Mouse (Mus musculus) urinary bladder, postnatal 4 days (tissue): ENCODE results near the gene Zfp687.
A peak's percentile ranks its signal among the peaks of the same experiment; 100 is the strongest.

Experiments used
- DNase-seq, 2 experiments: peaks; one replicate each; pipeline ENCODE4 v3.0.0; 2021 to 2022; ENCODE audit warnings: low spot score in 2 of 2

The Zfp687 gene

DNA sequence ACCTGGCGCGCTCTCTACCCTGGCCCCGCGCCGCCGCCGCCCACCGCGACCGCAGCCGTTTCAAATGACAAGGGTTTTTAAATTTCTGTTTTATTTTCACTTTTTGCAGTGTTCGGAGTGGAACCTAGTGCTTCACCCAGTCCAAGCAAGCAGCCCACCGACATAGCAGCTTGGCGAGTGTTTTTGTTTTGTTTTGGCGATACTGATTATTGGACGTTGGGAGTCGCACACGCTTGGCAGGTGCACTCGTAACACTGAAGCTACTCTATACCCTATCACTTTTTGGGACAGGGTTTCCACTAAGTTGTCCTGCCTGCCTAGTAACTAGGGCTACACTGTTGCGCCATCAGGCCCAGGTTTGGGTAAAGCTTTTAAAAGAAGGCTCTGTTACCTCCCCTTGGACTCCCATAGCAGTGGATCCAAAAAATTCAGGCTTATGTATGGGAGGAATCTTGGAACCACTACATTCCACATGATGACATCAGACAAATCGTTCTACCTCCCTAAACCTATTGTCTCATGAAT is 1.3 kb upstream of the Zfp687 start:
- no peak for DNase-seq

DNA sequence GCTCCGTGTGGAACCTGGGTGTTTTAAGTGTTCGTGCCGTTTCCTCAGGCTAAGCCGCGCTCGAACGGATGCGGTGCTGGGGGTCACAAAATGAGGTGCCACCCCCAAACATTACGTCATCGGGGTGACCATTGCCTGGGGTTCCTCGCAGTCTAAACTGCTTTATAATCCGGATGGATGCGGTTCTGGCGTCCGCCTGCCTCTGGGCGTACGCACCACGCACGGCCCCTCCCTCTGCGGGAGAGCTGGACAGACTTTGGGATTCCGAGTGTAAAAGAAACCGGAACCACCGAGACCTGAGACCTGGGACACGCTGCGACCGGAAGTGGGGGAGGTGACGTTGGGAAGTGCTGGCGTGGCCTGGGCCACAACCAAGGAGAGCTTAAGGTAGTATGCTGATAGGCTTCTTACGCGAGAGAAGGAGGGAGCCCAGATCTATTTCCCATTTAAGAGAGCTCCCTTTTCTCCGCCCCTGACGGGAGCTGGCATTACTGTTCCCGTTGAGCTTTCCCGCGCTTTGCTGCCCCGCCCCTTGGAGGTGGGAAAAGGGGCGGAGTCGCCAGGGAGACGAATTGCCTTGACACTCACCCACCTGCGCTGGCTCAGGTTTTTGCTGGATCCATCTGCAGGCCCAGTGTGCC is 763 bp upstream of the Zfp687 start:
- DNase-seq: peak; percentile 89 to 92

DNA sequence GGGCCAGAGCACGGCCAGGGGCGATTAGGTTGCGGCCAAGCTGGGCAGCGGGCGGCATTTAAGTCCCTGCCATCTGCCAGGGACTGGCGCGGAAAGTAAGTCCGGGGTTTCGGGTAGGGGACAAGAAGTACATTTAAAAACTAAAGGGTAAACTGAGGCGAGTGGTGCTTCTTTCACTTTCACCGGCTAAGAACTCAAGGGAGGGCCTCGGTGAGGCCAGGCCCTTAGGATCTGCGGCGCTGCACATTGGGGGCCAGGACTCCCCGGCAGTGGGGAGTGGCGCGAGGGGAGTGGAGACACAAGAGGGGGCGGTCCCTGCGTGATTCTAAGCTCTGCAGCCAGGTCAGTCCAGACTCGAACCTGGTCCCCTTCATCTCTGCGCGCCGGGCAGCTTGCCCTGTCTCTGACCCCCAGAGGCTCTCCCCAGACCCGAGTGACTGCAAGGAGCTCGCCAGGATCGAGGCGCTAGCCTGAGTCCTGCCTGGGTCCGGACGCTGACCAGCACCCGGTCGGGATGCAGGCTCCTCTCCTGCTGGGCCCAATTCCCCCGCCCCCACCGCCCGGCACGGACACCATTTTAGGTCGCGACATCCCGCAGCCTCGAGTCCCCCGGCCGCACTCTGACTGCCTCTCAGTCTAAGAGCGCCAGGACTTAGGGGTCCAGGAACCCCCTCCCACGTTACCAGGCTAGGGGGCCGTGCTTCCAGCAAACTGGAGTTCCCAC is 658 bp downstream of the Zfp687 start:
- peak; percentile 52 to 67 for DNase-seq

DNA sequence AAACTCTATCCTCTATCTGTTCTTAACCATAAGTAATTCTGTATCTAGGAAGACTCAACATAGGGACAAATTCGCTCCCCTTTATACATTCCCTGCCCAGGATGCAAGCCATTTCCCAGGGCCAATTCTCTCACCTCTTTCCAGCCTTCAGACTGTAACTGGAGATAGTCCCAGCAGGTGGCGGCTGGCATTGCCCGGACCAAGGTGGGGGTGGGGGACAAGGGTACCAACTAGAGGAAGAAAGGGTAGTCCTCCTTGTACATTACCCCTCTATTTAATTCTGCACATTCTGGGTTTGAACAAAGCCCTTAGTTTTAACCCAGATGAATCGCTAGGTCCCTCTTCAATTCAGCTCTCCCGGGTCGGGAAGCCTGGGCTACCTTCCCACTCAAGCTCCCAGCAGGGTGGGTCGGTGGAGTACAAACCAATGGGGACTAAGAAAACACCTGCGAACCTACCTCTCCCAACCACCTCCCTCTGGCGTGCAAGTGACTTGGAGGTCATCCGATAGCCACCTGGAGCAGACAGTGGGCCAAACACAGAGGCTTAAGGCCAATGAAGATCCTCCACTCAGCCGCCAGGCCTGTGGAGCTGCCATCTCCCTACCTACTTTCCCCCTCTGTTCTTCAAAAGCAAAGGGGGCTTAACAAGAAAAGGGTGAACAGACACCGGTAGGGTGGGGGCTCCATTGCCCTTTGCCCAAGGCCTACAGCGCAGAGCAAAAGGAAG is 1.4 kb downstream of the Zfp687 start:
- DNase-seq: no peak

DNA sequence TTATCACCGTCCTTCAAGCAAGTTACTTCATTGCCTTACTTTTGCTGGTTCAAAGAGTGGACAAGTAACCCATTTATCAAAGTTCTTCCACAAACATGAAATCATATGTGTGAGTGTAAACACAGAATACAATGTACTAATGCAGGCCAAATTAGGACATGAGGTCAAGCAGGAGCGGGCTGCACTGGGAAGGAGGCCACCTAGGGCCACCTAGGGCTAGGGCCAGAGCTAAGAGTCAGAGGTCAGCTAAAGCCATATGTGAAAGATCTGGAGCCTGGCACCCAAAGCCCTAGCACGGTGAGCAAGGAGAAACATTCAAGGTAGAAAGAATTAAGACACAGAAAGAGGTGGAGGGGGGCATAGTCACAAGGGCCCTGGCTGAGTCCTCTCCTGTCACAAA is 2.3 kb downstream of the Zfp687 start:
- no peak for DNase-seq

DNA sequence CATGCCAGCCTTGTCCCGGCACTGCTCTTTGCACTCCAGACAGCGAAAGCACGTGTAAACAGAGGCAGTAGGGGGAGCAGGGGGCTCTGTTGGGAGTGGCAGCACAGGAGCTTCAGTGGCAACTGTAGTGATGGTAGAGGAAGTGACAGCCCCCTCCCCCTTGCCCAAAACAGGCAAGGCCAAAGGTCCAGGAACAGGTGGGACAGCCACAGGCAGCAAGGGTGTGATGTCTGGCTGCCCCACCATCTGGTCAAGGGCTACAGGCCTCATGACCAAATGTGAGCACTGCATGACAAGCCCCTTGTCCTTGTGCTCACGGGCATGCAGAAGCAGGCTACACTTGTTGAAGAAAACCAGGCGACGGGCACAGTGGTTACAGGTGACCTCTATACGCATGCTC is 4.9 kb downstream of the Zfp687 start:
- no peak for DNase-seq

DNA sequence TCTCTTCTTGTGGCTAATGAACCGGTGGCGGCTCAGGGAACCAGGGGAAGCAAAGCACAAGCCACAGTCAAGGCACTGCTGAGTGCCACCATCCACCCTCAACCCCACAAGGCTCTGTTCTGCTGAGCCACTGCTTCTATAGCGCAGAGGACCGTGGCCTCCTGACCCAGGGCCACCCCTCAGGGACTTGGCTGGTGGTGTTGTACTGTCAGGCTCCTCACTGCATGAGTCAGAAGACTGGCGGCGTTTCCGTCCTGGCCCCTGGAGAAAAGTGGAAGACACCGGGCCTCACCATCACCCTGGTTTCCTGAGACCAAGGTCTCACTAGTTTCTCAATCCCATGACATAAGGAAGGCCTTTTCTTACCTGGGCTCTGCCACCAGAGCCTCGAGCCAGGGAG is 7.5 kb downstream of the Zfp687 start:
- no peak for DNase-seq

DNA sequence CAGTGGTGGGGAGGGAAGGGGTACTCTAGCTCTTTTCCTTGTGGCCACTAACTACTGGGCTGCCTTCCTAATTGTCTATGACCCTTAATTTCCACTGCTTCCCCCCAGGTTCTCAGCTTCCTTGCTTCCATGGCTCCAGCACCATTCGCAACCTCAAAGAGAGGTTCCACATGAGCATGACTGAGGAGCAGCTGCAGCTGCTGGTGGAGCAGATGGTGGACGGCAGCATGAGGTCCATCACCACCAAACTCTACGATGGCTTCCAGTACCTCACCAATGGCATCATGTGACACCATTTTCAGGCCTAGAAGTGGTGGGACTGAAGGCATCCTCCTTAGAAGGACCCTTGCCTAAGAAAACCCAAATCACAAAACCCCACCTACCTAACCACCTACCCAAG is 9.6 kb downstream of the Zfp687 start:
- DNase-seq: no peak

DNA sequence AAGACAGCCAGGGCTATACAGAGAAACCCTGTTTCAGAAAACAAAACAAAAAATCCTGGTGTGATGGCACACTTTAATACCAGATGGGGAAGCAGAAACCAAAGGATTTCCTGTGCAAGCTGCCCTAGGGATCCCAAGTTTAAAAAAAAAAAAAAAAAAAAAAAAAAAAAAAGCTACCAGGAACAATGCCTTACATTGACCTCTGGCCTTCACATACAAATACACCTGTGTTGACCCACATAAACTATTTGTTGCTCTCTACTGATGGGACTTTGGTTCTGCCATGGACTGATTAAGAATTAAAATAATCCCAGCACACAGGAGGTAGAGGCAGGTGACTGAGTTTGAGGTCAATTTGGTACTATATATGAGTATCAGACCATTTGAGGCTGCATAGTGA is 12.0 kb downstream of the Zfp687 start:
- no peak for DNase-seq

DNA sequence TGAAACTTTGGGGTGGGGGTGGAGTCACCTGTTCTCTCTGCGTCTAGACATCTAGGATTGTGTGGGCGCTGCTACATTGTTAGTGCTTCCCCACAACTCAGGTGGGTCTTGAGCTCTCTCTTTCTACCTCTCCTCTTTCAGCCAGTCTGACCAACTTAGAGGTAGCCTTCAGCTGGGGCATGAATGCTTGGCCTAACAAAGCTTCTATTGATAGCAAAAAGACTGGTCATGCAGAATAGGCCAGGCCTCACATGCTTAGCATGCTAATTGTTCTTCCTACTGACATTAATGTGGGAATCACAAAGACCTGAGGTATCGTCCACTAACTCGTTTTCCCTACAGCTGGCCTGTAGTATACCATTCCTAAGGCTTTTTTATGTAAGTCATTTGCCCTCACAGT is 12.7 kb downstream of the Zfp687 start:
- DNase-seq: no peak

DNA sequence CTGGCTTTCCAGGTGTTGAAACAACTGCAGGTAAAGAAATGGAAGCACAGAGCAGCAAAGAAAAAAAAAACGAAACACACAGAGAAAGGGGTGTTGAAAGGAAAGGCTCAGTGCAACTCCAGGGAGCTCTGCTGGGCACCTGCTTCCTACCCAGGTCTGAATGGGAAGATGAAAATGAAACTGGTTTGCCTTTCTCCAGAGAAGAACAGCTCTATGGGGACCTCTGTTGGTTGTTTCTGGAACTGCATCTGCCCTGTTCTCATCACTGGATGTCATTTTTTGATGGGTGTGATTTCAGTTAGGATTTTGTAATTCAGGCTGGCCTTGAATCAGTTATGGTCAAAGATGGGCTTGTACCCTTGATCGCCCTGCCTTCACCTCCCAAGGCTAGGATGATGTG is 18.3 kb downstream of the Zfp687 start:
- DNase-seq: peak; percentile 51 to 79

DNA sequence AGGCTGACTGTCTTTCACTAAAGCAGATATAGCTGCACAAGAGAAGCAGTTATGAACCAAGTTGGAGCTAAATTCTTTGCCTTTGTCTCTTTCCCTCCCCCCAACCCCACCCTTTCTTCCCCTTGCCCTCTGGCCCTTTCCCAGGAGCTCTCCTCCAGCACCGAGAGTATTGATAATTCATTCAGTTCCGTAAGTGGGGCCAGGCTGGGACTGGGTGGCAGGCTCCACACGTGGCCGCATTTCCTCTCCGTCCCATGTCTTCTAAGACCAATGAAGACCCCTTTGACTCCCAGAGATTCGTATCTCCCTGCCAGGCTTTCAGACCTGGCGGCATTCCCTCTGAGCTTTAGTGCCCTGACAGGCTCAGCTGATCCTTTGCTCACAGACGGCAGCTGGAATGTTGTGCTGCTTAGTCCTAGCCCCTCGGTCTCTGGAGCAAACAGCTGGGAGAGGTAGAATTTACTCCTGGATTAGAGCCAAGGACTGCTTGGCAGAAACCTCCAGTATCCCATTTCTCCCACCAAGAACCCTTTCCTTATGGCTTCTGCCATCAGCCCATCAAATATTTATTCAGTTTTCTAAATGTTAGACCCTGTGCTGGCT is 26.0 kb downstream of the Zfp687 start:
- no peak for DNase-seq

DNA sequence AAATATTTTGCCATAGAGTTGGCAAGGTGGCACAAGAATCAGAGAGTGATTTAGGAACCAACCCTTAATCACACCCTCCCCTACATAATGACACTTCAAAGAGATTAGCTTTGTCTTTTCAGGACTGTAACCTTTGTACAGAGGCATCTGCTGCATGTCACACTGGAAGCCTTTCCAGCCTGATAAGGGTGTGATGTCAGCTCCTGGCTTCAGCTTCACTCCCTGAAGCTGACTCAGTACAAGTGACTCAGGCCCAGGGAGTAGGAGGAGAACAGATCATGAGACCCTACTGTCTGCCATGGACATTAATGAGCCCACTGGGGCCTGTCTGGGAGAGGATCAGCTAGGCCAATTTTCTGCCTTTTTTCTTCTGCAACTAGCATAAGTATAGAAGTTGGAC is 27.7 kb downstream of the Zfp687 start:
- peak in 1 of 2 experiments; percentile 67 for DNase-seq

DNA sequence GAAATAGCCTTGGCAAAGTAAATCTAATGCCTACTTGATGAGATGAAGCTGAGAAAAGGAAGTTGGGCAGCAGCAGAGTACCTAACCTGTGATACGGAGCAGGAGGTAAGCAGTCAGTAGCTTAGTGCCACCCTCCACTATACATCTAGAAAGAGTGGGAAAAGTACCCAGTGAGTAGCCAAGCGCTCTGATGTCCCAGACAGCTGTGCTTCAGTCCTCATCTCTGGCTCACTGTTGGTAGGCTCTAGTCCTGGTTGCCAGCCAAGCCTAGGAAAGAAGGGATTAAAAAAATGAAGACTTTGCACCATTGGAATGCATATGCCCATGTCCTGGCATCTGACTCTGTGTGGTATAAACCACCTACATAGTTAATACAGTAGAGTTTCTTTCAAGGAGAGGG is 29.7 kb downstream of the Zfp687 start:
- DNase-seq: no peak

DNA sequence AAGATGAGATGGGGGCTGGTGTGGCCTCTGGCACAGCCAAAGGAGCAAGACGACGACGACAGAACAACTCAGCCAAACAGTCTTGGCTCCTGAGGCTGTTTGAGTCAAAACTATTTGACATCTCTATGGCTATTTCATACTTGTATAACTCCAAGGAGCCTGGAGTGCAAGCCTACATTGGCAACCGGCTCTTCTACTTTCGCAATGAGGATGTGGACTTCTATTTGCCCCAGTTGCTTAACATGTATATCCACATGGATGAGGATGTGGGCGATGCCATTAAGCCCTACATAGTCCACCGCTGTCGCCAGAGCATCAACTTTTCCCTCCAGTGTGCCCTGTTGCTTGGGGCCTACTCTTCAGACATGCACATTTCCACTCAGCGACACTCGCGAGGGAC is 30.9 kb downstream of the Zfp687 start:
- DNase-seq: no peak

DNA sequence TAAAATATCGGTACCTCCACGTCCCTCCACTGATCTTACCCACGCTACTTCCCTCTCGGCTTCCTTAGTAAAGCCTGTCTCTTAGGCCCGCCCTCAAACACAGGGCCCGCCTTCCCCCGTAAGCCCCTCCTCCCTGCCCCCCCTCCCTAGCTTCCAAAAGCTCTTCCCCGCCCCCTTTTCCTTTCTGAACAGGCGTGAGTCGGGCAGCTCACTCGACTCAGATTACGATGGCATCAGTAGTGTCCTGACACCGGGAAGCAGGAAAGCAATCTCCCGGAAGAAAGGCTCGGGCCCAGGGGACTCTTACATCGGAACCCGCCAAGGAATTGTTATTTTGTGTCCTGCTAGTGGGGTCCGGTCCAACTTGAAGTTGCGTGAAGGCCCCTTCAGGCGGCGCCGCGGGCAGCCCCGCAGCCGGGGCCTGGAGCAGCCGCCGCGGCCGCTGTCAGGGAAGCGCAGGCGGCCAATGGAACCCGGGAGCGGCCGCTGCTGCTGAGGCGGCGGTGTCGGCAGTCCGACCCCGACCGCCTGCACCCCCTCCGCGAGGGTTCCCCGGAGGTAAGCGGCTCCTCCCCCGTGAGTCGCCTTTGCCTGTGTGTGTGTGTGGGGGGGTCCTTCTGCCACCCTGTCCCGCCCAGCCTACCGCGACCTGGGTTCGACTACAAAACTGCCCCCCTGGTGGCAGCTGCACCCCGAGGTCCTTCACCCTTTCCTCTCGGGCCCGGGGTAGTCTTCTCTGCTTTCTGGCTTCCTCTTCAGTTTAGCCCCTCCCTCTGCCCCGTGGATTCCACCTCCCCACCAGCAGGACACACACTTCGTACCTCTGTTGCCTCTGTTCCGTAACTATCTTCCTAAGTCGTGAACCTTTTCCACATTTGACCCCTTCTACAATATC is 40.5 kb downstream of the Zfp687 start, which contains the start of gene Pi4kb:
TSS of gene Pi4kb (plus strand) at position 204 of the 895 bp plus-strand sequence.
- DNase-seq: peak; percentile 76 to 79

DNA sequence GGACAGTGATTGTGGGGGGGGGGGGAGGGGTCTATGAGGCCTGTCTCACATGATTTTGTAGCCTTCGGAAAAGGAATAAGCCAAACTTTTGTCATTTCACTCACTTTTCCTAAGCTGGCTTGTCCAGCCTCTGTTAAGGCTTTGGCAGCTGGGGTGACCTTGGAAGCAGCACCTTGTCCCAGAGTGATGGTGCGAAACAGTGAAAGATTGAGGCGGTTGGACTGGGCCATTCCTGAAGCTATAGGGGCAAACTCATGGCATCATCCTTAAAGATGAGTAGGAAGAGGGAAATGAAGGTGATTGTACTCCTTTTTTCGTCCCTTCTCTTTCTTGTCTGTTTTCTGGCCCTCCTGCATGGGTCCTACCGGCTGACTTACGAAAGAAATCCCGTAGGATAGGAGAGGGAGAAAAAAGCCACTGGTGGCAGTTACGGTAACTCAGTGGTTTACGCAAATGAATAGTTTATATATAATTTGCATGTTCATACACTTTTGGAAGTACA is 41.2 kb downstream of the Zfp687 start:
- DNase-seq: no peak

DNA sequence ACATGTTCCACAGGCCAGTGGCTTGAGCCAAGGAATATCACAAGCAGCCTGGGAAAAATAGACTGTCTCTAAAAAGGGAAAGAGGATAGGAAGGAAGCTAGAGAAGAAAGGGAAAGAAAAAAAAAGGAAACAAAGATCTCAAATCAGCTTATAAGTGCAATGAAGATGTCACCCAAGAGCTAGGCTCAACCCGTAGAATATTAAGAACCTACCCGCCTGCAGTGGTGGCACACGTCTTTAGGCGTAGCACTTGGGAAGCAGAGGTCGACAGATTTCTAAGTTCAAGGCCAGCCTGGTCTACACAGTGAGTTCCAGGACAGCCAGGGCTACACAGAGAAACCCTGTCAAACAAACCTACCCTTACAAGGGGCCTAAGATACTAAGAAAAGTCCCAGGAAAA is 41.6 kb downstream of the Zfp687 start:
- DNase-seq: no peak

DNA sequence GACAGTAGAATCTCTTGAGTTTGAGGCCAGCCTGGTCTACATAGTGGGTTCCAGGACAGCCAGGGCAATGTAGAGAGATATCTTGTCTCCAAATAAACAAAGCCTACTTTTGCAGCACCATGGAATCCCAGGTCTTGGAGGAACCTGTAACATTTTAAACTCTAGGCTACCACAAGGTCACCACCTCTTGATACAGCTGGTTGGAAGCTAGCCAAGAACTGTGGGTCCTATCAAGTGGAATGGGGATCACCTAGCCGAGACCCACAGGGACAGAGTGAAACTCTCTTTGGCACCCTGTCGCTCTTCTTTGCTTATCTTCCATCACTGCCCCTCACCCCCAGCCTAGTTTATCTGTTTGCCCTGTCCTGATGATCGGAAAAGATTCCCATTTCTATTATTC is 42.7 kb downstream of the Zfp687 start:
- DNase-seq: no peak

DNA sequence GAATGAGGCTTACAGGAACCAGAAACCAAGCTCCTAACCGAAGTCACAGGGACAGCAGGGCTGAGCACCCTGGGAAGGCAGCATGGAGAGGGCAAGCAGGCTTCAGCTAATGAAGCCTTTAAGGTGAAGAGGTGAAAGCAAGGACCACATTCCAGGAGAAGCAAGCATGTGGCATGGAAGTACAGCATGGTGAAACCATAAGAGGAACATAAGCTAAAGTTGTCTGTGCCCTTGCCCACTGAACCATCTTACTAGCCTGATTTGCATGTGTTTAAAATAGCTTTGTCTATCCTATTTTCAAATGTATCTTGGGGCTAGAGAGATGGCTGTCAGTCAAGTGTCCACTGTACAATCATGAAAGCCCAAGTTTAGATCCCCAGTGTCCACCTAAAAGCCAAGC is 49.4 kb downstream of the Zfp687 start:
- no peak for DNase-seq

DNA sequence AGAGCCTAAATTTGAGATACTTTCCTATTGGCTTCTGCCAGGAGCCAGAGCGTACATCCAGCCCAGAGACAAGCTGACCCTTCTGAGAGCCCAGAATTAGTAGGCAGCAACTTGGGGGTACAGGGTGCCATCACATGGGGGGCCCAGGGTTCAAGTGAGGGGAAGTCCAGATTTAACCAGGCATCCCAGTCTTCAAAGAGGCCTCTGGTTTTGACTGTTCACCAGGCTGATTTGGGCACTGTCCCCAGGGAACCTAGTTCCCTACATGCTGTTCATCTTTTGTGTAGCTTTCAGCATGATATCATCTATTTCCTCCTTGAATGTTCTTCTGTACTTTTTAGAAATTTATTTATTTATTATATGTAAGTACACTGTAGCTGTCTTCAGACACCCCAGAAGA is 50.3 kb downstream of the Zfp687 start:
- DNase-seq: no peak
